Mouse (Mus musculus) frontal cortex, adult (tissue): ENCODE measurements at regions not wholly inside any gene's neighbourhood (a gene's known extent, or its start where the extent isn't known, plus 50 kb on each side); places are given as distances from the start of the nearest gene placed in this dataset.
A peak's percentile ranks its signal among the peaks of the same experiment; 100 is the strongest.

ENCODE experiments used
- ATAC-seq: cut with Nextera tagmentation; 2 replicates; pipeline ENCODE4 v1.9.2; 2017; ENCODE audit warnings: mild to moderate bottlenecking, moderate library complexity, mixed read lengths; ENCODE audit not compliant: low TSS enrichment

- no peak for ATAC-seq
These were observed 1004.7 kb upstream of the A1bg start for GRCm38 (mm10) chr15:61927385-61928120.

GRCm38 (mm10) chr15:61920041-61920440 lies 997.2 kb upstream of the A1bg start:
- ATAC-seq, result no peak

GRCm38 (mm10) chr15:61913546-61914160 lies 990.8 kb upstream of the A1bg start:
- no peak for ATAC-seq

- no peak for ATAC-seq
These were observed 982.5 kb upstream of the A1bg start for GRCm38 (mm10) chr15:61905165-61905845.

- ATAC-seq, result no peak
These were observed 977.0 kb upstream of the A1bg start for GRCm38 (mm10) chr15:61899809-61900208.

- no peak for ATAC-seq
These were observed 974.8 kb upstream of the A1bg start for GRCm38 (mm10) chr15:61897566-61897965.

GRCm38 (mm10) chr15:61890330-61890729 lies 967.5 kb upstream of the A1bg start:
- ATAC-seq, result no peak

GRCm38 (mm10) chr15:61888569-61889326 lies 965.9 kb upstream of the A1bg start:
- no peak; the same call in 1 of the 2 replicates for ATAC-seq

GRCm38 (mm10) chr15:61879408-61879807 lies 956.6 kb upstream of the A1bg start:
- ATAC-seq, result no peak

- no peak for ATAC-seq
These were observed 950.2 kb upstream of the A1bg start for GRCm38 (mm10) chr15:61873047-61873446.

- no peak for ATAC-seq
These were observed 937.9 kb upstream of the A1bg start for GRCm38 (mm10) chr15:61860759-61861158.

GRCm38 (mm10) chr15:61855880-61856279 lies 933.1 kb upstream of the A1bg start:
- ATAC-seq, result no peak

GRCm38 (mm10) chr15:61812671-61813070 lies 889.9 kb upstream of the A1bg start:
- ATAC-seq, result no peak

- ATAC-seq, result no peak
These were observed 882.6 kb upstream of the A1bg start for GRCm38 (mm10) chr15:61805379-61805778.

- no peak for ATAC-seq
These were observed 877.3 kb upstream of the A1bg start for GRCm38 (mm10) chr15:61800155-61800554.

- ATAC-seq, result no peak
These were observed 875.0 kb upstream of the A1bg start for GRCm38 (mm10) chr15:61797827-61798226.

GRCm38 (mm10) chr15:61794506-61794905 lies 871.7 kb upstream of the A1bg start:
- peak; percentile 65; the same call in 1 of the 2 replicates for ATAC-seq

- ATAC-seq, result no peak
These were observed 867.2 kb upstream of the A1bg start for GRCm38 (mm10) chr15:61789847-61790562.

GRCm38 (mm10) chr15:61787046-61787445 lies 864.2 kb upstream of the A1bg start:
- ATAC-seq, result peak; percentile 90

GRCm38 (mm10) chr15:61781531-61781930 lies 858.7 kb upstream of the A1bg start:
- ATAC-seq, result no peak

GRCm38 (mm10) chr15:61772996-61773395 lies 850.2 kb upstream of the A1bg start:
- ATAC-seq, result peak; percentile 28; the same call in 1 of the 2 replicates
